Mouse (Mus musculus) cerebellum, postnatal 14 days (tissue): ENCODE results near the gene Cyp2j7.
A peak's percentile ranks its signal among the peaks of the same experiment; 100 is the strongest.
"Not testable (repeated sequence)": the region's sequence is repeated elsewhere in the genome, so short reads cannot be mapped to it uniquely, and the experiment has no call there.

Experiments
- DNase-seq, 2 experiments: peaks; one replicate each; pipeline ENCODE4 v3.0.0; 2021; ENCODE audit warnings: mixed read lengths in 2 of 2

The Cyp2j7 gene

DNA sequence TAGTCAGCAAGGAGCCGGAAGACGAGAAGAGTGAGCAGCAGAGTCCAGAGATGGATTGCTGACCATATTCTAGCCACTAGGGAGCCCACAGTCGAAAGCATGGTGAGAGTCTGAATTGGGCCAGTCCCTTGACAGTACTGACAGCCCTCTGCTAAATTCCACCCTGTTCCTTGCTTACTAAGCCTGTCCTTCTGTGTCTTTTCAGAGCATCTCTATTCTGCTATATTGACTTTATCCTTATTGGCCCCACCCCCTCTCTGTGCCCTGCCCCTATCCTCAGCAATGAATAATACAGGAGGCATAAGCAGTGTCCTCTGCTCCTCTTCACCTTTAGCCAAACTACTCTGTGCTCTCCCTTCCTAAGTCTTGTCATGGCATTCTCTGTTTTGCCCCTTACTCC is at the start of gene Cyp2j7:
Gene Cyp2j7 (minus strand): TSS at position 101 of the 400 bp plus-strand sequence.
- no peak for DNase-seq

DNA sequence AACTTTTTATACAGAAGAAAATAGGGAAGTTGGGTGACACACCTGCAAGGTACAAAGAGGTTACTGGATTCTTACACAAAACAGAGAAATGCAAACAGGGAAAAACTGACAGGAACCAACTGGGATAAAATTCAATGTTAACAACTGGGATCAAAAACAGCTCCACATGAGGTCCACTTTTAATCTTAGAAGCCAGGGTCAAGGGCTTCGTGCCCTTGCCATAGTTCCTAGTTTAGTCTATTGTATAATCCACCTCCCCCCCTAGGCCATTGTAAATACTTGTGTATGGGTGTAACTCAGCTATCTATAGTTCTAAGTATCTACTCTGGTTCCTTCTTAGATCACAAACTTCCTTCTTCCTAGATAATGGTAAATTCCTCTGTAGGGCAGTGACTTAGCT is 40.4 kb upstream of the Cyp2j7 start:
- DNase-seq = not testable (repeated sequence)

DNA sequence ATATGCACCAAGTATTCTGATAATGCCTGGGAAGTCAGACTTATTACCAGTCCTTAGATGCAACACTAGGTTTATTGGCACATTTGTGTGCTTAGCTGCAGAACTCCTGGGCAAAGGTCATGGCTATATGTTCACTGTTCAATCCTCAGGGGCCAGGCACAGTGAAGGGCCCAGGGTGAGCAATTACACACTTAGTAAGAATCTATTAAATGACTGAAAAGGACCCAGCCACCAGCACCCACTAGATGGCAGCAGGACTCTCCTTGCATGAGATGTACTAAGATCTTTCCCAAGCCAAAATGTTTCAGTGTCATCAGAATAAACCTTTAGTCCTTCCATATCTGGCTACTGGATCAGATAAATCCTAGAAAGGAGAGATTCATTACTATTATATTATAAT is 37.4 kb upstream of the Cyp2j7 start:
- DNase-seq = peak; percentile 62 to 75

DNA sequence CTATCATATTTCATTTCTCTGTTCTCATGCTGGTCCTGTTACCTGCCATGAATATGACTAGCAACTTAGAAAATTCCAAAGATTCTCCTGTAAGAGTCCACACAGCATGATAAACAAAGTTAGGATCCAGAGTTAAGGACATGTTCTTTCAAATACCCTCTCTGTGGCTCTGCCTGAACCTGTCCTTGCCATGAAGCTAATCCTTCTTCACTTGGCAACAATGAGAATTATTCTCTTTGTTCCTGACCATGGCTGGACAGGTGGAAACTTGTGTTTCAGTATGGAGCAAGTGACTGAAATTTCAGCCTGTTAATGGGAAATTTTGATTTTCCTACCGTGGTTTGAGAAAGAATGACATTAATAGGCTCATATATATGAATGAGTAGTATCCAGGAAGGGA is 39.8 kb downstream of the Cyp2j7 start:
- no peak for DNase-seq

DNA sequence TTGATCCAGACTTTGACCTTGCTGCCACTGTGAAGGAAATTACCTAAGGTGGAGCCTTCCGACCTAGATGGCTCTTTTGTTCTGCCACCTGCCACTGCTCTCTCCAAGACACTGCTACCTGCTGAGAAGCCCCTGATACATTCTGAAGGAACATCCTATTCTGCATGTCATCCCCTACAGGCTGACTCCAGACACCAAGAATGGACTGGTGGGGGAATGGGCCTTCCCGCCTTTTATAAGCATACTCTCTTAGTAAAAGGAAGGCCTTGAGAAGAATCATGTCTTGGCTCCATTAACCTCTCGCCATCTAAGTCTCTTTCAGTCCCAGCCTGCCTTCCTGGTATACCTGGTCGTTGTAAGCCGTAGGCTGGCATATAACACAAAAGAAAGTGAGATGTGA is 47.1 kb downstream of the Cyp2j7 start:
- not testable (repeated sequence) for DNase-seq

DNA sequence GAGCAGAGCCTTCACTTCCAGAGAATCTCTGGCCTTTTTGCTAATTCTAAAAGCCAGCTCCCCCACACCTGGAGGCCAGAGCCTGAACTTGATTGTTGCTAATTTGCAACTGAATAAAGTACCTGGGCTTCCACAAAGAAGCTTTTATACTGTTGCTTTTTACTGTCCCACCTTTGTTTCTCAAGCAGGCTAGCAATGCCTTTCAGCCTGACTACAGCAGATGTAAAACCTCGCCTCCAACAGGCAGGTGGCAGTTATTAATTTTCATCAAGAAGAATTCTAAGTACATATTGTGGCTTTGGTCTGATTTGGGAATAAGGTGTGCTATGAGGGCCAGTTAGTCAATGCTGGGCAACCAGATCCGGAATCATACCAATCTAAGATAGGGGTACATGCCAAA is 47.8 kb downstream of the Cyp2j7 start:
- not testable (repeated sequence) for DNase-seq

DNA sequence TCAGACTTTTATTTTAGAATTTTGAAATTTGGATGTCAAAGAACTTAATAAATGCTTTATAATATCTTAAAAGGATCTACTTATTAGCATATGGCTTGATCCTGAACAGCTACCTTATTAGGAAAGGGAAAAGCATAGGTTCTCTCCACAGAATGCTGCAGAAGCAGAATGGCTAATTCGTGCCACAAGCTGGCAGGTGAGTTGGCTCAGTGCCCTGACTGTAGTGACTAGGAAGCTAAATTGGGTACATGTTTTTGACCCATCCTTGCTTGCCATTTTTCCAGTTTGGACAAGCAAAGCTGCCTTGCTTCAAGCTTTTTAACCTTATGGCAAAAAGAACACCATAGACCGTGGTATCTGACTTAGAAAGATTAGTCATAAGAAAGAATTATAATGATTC is 48.3 kb downstream of the Cyp2j7 start:
- DNase-seq = peak; percentile 47 to 62

DNA sequence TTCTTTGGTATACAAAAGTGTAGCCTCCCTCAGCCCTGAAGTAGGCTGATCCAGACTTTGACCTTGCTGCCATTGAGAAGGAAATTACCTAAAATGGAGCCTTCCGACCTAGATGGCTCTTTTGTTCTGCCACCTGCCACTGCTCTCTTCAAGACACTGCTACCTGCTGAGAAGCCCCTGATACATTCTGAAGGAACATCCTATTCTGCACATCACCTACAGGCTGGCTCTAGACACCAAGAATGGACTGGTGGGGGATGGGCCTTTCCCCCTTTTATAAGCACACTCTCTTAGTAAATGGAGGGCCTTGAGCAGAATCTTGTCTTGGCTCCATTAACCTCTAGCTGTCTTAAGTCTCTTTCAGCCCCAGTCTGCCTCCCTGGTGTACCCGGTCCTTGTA is 51.7 kb downstream of the Cyp2j7 start:
- DNase-seq = not testable (repeated sequence)

DNA sequence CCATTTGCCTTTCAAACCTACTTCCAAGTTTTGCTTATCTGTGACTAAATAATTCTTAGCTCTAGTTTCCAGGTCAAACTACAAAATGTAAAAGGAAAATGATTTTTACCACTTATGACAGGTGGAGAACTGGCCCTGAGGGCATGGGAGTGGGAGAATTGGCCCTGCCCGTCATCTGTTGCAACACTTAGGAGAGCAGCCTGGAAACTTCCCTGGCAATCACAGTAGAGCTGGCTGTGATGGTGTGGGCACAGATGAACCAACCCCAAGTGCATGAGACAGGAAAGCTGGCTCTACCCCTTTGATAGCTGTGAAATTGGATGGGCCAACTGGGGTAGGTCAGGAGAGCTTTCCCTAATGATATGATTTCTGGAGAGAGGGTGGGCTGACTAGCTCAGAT is 73.6 kb downstream of the Cyp2j7 start:
- peak; percentile 13 to 38 for DNase-seq

DNA sequence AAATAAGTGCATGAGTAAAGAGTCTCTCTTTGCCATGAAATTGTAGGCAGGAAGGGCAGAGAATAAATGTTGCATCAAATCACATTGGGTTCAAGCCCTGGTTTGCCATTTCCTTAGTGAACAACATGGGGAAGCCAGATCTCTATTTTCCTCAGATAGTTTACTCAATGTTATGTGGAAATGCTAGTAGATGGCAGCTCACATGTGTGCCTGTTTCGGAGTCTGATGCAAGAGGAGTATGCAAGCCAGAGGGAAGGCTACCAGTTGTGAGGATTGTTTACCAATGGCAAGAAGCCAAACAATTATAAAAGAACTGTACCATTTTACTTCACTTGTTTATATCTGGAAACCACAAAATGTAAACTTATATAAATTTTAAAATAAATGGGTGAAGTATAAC is 74.9 kb downstream of the Cyp2j7 start:
- DNase-seq = no peak
